Mouse (Mus musculus) limb, embryonic 11.5 days (tissue): ENCODE measurements around the gene Gm14569. TPM values are rescaled to one million over a fixed set of nuclear protein-coding genes. Genes with fewer than 3 reads are reported as not detected.

Experiments
- ATAC-seq: fragments of 200-750 bp; cut with Nextera tagmentation; 2 replicates; pipeline ENCODE4 v1.8.0; 2017; ENCODE audit warnings: low read depth; ENCODE audit not compliant: insufficient number of reproducible peaks, low FRiP score, low TSS enrichment
- DNase-seq: peaks from one replicate; pipeline ENCODE4 v3.0.0-alpha.2; 2015; ENCODE audit warnings: low spot score
- H3K27ac ChIP-seq: fragments of 300-500 bp; sonication (generic); replicated peaks from 2 replicates; pipeline ENCODE4 v1.5.1; 2014; ENCODE audit warnings: low read depth, mild to moderate bottlenecking, low read length
- H3K27me3 ChIP-seq: fragments of 300-500 bp; sonication (generic); 2 replicates; pipeline ENCODE4 v1.6.1; 2014; ENCODE audit warnings: mild to moderate bottlenecking, low read length, mixed read lengths; ENCODE audit not compliant: control insufficient read depth, insufficient read depth
- H3K36me3 ChIP-seq: fragments of 300-500 bp; sonication (generic); 2 replicates; pipeline ENCODE4 v1.6.1; 2014; ENCODE audit warnings: mild to moderate bottlenecking, low read length, moderate library complexity, mixed read lengths; ENCODE audit not compliant: control insufficient read depth, insufficient read depth
- H3K4me1 ChIP-seq: fragments of 300-500 bp; sonication (generic); 2 replicates; pipeline ENCODE4 v1.6.1; 2014; ENCODE audit warnings: low read length, mixed read lengths; ENCODE audit not compliant: control insufficient read depth, insufficient read depth
- H3K4me2 ChIP-seq: fragments of 300-500 bp; sonication (generic); 2 replicates; pipeline ENCODE4 v1.6.1; 2014; ENCODE audit warnings: low read depth, mild to moderate bottlenecking, moderate library complexity; ENCODE audit not compliant: severe bottlenecking
- H3K4me3 ChIP-seq: fragments of 300-500 bp; sonication (generic); 2 replicates; pipeline ENCODE4 v1.5.1; 2014; ENCODE audit warnings: low read depth, low read length
- H3K9ac ChIP-seq: fragments of 300-500 bp; sonication (generic); 2 replicates; pipeline ENCODE4 v1.6.1; 2014; ENCODE audit warnings: mild to moderate bottlenecking, low read length
- H3K9me3 ChIP-seq: fragments of 300-500 bp; sonication (generic); 2 replicates; pipeline ENCODE4 v1.6.1; 2016; ENCODE audit warnings: low read length; ENCODE audit not compliant: control insufficient read depth
- WGBS: fragments of 180-500 bp; shearing (Covaris S2); extraction: QIAGEN DNeasy Blood & Tissue Kit; methylation state at CpG from one replicate; pipeline ENCODE4 v1.1.7; 2014; 5-methylcytosine and 5-hydroxymethylcytosine counted together
- polyA plus RNA-seq: library from polyadenylated mRNA; unstranded; fragments of >200 nt; fragmentation: Nextera tagmentation; extraction: Ambion mirVana; gene quantifications from 2 replicates; pipeline ENCODE4 v1.2.1, GENCODE M21; 2014

Gm14569 gene
- polyA plus RNA-seq, 1 experiment from 2014 or later: not detected

DNA sequence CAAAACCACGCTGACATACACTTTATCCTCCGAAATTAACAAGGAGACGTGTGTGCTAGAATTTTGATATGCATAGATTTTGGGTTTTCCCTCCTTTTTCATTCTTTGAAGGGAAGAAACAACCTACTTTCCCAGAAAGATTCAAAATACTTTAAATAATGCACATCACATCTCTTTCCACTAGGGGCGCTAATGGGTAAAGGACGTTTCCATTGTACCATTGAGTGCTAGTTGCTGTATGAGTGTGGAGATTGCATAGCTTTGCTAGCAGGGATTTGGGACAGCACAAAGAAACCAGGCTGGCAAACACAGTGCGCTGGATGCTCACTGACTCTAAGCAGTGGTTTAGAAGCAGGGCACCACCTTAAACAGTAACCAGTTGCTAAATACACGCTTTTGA is 3.6 kb downstream of the Gm14569 start:
- no peak for DNase-seq

DNA sequence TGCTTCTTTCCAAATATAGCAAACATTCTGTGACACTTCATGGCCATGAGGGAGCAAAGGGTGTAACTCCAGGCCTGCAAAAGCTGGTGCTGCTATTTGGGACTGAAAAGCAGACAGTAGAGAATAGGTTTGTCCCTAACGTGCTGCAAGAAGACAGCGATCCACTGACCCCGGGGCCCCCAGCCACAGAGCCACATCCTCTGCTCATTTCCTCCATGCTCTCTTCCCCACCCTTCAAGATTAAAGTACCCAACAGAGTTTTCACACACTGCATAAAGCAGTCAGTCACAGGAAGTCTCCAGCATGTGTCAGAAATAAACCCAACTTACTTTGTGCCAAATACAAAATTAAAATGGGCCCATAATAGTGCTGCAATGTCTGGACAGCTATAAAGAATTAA is 16.8 kb downstream of the Gm14569 start:
- Histone ChIP-seq H3K36me3 (no peaks in the 10 kb centered on the region), H3K27ac (no peak overlapping the region), H3K9ac (no peak overlapping the region), H3K4me2 (no peak overlapping the region), H3K27me3 (no peaks in the 10 kb centered on the region), H3K9me3 (no peaks in the 10 kb centered on the region), H3K4me3 (no peak overlapping the region), H3K4me1 (no peaks in the 10 kb centered on the region)
- no peak for ATAC-seq
- 80% methylated on average over 3 of the region's 3 CpGs for WGBS
- no peak for DNase-seq

More for the DNA sequence above, 3.6 kb downstream of the Gm14569 start:
- Histone ChIP-seq H3K27me3 (no peaks in the 10 kb centered on the region), H3K9me3 (no peaks in the 10 kb centered on the region), H3K4me3 (no peak overlapping the region), H3K4me1 (no peaks in the 10 kb centered on the region), H3K4me2 (no peak overlapping the region), H3K27ac (no peak overlapping the region), H3K36me3 (no peaks in the 10 kb centered on the region), H3K9ac (no peak overlapping the region)
- ATAC-seq: no peak
- WGBS: 41% methylated on average over 7 of the region's 7 CpGs

DNA sequence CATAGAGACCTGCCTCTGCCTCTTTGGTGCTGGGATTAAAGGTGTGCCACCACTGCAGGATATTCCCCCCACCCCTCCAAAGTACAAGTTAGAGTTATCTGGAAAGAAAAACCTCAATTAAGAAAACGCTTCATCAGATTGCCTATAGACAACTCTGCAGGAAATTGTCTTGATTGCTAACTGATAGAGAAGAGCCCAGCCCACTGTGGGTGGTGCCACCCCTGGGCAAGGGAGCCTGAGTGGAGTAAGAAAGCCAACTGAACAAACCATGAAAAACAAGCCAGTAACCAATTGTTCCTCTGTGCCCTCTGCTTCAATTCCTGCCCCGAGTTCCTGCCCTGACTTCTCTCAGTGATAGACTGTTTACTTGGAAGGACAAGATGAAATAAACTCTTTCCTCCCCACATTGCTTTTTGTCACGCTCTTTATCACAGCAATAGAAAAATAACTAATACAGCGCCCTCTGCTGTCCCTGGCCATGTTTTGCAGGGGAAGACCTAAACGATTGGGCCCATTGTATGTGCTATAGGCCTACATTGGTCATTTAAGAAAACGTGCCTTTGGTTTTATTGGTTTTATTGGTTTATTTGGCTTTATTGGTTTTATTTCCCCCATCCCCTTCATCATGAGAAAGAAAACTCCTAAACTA is 17.4 kb downstream of the Gm14569 start:
- no peak for DNase-seq
- 50% methylated on average over 6 of the region's 6 CpGs for WGBS

DNA sequence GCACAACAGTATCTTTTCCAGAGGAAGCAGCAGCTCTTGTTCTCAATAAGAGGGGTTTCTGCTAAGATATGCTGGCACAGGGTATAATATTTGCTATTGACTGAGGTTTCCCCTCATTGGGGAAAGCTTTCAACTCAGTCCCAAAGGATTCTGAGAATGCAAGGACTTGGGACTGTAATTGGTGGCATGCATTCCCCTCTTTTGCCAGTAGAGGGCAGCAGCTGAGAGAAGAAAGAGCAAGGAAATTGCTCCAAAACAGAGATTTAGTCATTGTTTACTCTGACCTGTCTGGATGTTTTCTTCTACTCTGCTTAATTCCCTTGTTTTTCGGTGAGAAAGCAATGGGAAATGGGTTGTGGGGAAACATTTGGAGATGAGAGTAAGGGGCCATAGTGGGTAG is 35.6 kb downstream of the Gm14569 start:
- Histone ChIP-seq H3K27ac (no peak overlapping the region), H3K4me2 (no peak overlapping the region), H3K9ac (no peak overlapping the region), H3K27me3 (no peaks in the 10 kb centered on the region), H3K36me3 (no peaks in the 10 kb centered on the region), H3K9me3 (no peaks in the 10 kb centered on the region), H3K4me1 (no peaks in the 10 kb centered on the region), H3K4me3 (no peak overlapping the region)
- 11% methylated on average over 1 of the region's 1 CpGs for WGBS
- ATAC-seq (no peak), DNase-seq (peak; percentile 51)

More for the DNA sequence above, 17.4 kb downstream of the Gm14569 start:
- Histone ChIP-seq H3K9ac (no peak overlapping the region), H3K4me2 (no peak overlapping the region), H3K4me3 (no peak overlapping the region), H3K27ac (no peak overlapping the region), H3K9me3 (no peaks in the 10 kb centered on the region), H3K36me3 (no peaks in the 10 kb centered on the region), H3K4me1 (no peaks in the 10 kb centered on the region), H3K27me3 (no peaks in the 10 kb centered on the region)
- no peak for ATAC-seq

DNA sequence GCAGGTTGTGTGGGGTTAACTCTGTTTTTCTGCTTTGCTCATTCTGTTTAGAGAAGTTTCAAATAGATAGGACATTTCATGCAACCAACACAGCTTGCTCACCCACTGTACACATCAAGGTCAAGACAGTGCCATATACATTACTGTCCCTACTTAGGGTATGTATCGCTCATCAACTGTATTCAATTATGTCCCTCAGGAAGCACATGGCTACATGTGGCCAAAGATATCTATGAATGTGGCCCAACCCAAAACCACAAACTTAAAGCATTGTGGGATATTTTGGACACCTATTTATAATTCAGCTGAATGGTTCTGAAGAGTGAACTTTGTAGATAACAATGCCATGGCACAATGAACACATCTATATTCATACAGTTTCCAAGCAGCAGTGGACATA is 53.7 kb downstream of the Gm14569 start:
- 92% methylated on average over 1 of the region's 1 CpGs for whole genome bisulfite sequencing
- H3K36me3 ChIP-seq: no peaks in the 10 kb centered on the region
- no peak overlapping the region for H3K27ac ChIP-seq
- no peak overlapping the region for H3K4me2 ChIP-seq
- H3K9ac ChIP-seq: no peak overlapping the region
- no peak overlapping the region for H3K4me3 ChIP-seq
- H3K27me3 ChIP-seq: no peaks in the 10 kb centered on the region
- no peak for ATAC-seq
- H3K4me1 ChIP-seq: no peaks in the 10 kb centered on the region
- no peak for DNase-seq
- no peaks in the 10 kb centered on the region for H3K9me3 ChIP-seq

DNA sequence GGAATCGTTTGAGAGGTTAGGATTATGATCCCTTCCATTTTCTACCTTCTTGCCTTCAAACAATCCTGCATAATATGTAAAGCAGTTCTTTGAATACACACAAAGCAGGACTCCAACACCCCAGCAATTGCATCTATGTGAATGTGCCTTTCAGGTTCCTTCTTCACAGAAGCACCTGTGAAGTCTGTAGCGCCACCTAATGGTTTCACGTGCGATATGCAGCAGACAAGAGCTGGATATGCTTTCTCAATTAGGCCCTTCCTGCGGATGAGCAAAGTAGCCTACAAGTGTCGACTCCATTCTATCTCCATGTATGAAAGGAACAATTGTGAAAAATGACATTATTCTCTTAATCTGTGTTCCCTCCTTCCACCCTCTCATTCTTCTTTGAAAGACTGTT is 56.6 kb downstream of the Gm14569 start:
- no peaks in the 10 kb centered on the region for H3K27me3 ChIP-seq
- WGBS: 43% methylated on average over 6 of the region's 6 CpGs
- no peak overlapping the region for H3K4me2 ChIP-seq
- ATAC-seq (no peak), DNase-seq (no peak)
- H3K4me1 ChIP-seq: no peaks in the 10 kb centered on the region
- no peak overlapping the region for H3K27ac ChIP-seq
- H3K4me3 ChIP-seq: no peak overlapping the region
- H3K9me3 ChIP-seq: no peaks in the 10 kb centered on the region
- no peaks in the 10 kb centered on the region for H3K36me3 ChIP-seq
- H3K9ac ChIP-seq: no peak overlapping the region

DNA sequence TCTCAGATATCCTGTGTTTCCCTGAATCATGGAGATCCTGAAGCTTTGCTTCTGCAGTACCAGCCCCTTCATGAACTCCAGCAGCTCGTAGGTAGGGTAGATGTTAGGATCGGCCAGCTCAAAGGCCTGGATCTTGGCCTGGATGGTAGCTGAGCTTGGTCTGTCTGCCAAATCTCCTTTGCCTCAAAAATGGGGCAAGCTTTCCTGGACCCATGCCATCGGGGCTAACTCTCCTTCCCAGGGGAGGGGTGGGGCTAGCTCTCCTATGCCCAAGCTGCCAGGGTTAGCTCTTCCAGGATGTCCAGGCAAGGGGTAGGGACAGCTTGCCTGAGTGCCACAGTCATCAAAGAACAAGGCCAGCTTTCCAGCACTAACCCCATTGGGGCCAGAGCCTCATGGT is 72.5 kb downstream of the Gm14569 start:
- ATAC-seq (no peak), DNase-seq (no peak)
- no peaks in the 10 kb centered on the region for H3K27me3 ChIP-seq
- 77% methylated on average over 3 of the region's 3 CpGs for WGBS
- no peak overlapping the region for H3K9ac ChIP-seq
- H3K4me1 ChIP-seq: no peaks in the 10 kb centered on the region
- no peaks in the 10 kb centered on the region for H3K9me3 ChIP-seq
- H3K4me2 ChIP-seq: no peak overlapping the region
- H3K27ac ChIP-seq: no peak overlapping the region
- H3K4me3 ChIP-seq: no peak overlapping the region
- no peaks in the 10 kb centered on the region for H3K36me3 ChIP-seq

DNA sequence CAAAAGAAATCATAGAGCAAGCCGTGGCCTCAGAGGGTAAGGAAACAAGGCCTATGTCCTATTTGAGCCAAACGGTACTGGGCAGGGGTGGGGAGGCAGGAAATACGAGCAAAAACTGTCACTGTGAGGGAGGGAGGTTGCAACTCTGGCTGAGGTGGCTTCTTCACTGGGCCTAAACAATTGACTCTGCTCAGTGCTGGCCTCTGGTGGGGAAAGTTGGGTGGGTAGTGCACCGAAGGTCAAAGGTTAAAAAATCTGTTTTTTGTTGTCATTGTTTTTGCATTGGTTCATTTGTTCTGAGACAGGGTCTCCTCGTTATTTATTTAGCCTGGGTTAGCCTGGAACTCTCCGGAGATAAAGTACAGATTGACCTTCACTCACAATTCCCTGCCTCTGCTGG is 89.3 kb downstream of the Gm14569 start:
- no peak for DNase-seq
- Histone ChIP-seq H3K9ac (no peak overlapping the region), H3K27me3 (no peaks in the 10 kb centered on the region), H3K4me2 (no peak overlapping the region), H3K27ac (no peak overlapping the region), H3K36me3 (no peaks in the 10 kb centered on the region), H3K4me1 (no peaks in the 10 kb centered on the region), H3K9me3 (no peaks in the 10 kb centered on the region), H3K4me3 (no peak overlapping the region)
- ATAC-seq: no peak
- 67% methylated on average over 6 of the region's 6 CpGs for WGBS

DNA sequence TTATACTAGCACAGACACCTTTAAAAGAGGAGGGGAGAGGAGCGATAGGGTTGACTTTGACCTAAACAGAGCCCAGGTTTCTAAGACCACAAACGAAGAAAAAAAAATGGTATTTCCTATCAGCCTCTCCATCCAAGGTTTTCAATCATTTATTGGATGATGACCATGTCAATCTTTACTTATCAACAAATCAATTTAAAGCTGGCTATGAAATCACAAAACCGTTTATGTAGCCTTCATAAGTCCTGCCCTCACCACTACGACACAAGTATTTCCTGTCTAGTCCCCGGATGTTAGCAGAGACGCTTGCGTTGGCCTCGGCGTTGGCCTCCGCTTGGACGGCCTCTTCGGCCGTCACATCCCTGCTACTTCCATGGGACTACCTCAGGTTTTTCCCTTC is 90.7 kb downstream of the Gm14569 start, which contains the start of gene Gm6268:
Gene Gm6268 (plus strand): TSS at position 301 of the 400 bp plus-strand sequence.
- H3K4me1 ChIP-seq: no peaks in the 10 kb centered on the region
- H3K36me3 ChIP-seq: no peaks in the 10 kb centered on the region
- no peaks in the 10 kb centered on the region for H3K9me3 ChIP-seq
- H3K27ac ChIP-seq: no peak within 1 kb of the TSS
- DNase-seq (no peak), ATAC-seq (no peak)
- no peak within 1 kb of the TSS for H3K9ac ChIP-seq
- no peak within 1 kb of the TSS for H3K4me2 ChIP-seq
- no peak within 1 kb of the TSS for H3K4me3 ChIP-seq
- WGBS: 94% methylated on average over 13 of the region's 13 CpGs
- H3K27me3 ChIP-seq: no peaks in the 10 kb centered on the region
